28 mouse cellular contexts compared by ENCODE assay signal in genomic region chr6:72146803-72147202, GRCm38 (mm10). TPM values are rescaled to one million over a fixed set of nuclear protein-coding genes. Genes with fewer than 3 reads are reported as not detected.
DNase-seq lines count a peak whose midpoint lies in the region; ATAC-seq and TF ChIP-seq lines count a peak whose summit lies in the region.
"Had no signal": no experiment of that assay in that cellular context is flagged by ENCODE, and none has a peak within 500 bp of the region (broad histone marks: within the 10 kb centered on the region; RNA-seq: fewer than 3 reads in every experiment).

No protein-coding gene starts in this region.

- no peak overlapping the region for H3K4me3 ChIP-seq in hindbrain, postnatal 0 days (ENCODE audit: low read length)
- no peak overlapping the region for H3K4me3 ChIP-seq in hindbrain, embryonic 10.5 days
- H3K4me3 ChIP-seq: embryonic facial prominence, embryonic 12.5 days; gastrocnemius, adult 2 months; heart, adult 2 months; heart, embryonic 12.5 days; layer of hippocampus, adult 2 months had no signal

- DNase-seq in embryo, embryonic 10 days (ENCODE audit: low spot score), result peak; percentile 35
- DNase-seq in embryo, embryonic 10.5 days (ENCODE audit: low spot score), result no peak
- DNase-seq in hindbrain, postnatal 0 days (ENCODE audit: low spot score), result peak; percentile 20
- no peak for DNase-seq in hindbrain, embryonic 10.5 days (ENCODE audit: low spot score)
- peak; percentile 25 for DNase-seq in left cerebral cortex, adult 11 months (ENCODE audit: low spot score)
- no peak for DNase-seq in left cerebral cortex, adult 8-10 months (ENCODE audit: low spot score in 2 of 2)
- peak; percentile 88 for DNase-seq in brain, adult 2 months (ENCODE audit: low read depth, low spot score)
- DNase-seq in kidney, postnatal 36 days, result no peak
- DNase-seq: adrenal gland, postnatal 25 days; cerebellum, postnatal 14 days; embryo, embryonic 11 days; gastrocnemius, adult 2 months; gastrocnemius, postnatal 36 days; heart, adult 2 months; kidney, adult 11 months; kidney, postnatal 14 days; liver; lung, adult 2 months; lung, postnatal 10 days; midbrain, embryonic 14.5 days had no signal

- no peak overlapping the region for H3K4me2 ChIP-seq in hindbrain, postnatal 0 days (ENCODE audit: low read depth, low read length)
- H3K4me2 ChIP-seq: embryonic facial prominence, embryonic 12.5 days; heart, embryonic 12.5 days had no signal

- no peak overlapping the region for H3K9ac ChIP-seq in hindbrain, postnatal 0 days (replicated peaks; ENCODE audit: low read length)
- H3K9ac ChIP-seq: embryonic facial prominence, embryonic 12.5 days; heart, embryonic 12.5 days; liver, embryonic 14.5 days had no signal

- H3K27me3 ChIP-seq in hindbrain, postnatal 0 days (ENCODE audit: insufficient read depth, low read length), result no peaks in the 10 kb centered on the region
- no peaks in the 10 kb centered on the region for H3K27me3 ChIP-seq in hindbrain, embryonic 10.5 days (ENCODE audit: insufficient read depth, poor library complexity, severe bottlenecking)
- H3K27me3 ChIP-seq: embryonic facial prominence, embryonic 12.5 days; heart, embryonic 12.5 days; Patski had no signal

- no peak for TF ChIP-seq CTCF in hindbrain, postnatal 0 days (IDR thresholded peaks at IDR 0.05; ENCODE audit: low read depth)

- peak; percentile 45; the same call in 1 of the 2 replicates for ATAC-seq in hindbrain, postnatal 0 days
- ATAC-seq: forebrain, embryonic 14.5 days; inflammation-experienced regulatory T-cells, adult 6 months; Patski had no signal

- WGBS in hindbrain, postnatal 0 days, result 81% methylated on average over 14 of the region's 14 CpGs
- WGBS in hindbrain, embryonic 10.5 days, result 84% methylated on average over 14 of the region's 14 CpGs

- no peaks in the 10 kb centered on the region for H3K4me1 ChIP-seq in hindbrain, postnatal 0 days (ENCODE audit: insufficient read depth, low read length)
- H3K4me1 ChIP-seq in hindbrain, embryonic 10.5 days (replicated peaks), result no peaks in the 10 kb centered on the region
- H3K4me1 ChIP-seq: embryonic facial prominence, embryonic 12.5 days had no signal

- peaks cover 40% of the 10 kb centered on the region for H3K36me3 ChIP-seq in hindbrain, postnatal 0 days (ENCODE audit: insufficient read depth, low read length)
- H3K36me3 ChIP-seq in hindbrain, embryonic 10.5 days, result peaks cover 64% of the 10 kb centered on the region

- H3K9me3 ChIP-seq in hindbrain, postnatal 0 days (ENCODE audit: low read length), result no peaks in the 10 kb centered on the region; the same call in 1 of the 2 replicates
- H3K9me3 ChIP-seq in hindbrain, embryonic 10.5 days, result peaks cover 15% of the 10 kb centered on the region
- H3K9me3 ChIP-seq: embryonic facial prominence, embryonic 12.5 days had no signal

- no peak overlapping the region for H3K27ac ChIP-seq in hindbrain, postnatal 0 days
- H3K27ac ChIP-seq in hindbrain, embryonic 10.5 days, result no peak overlapping the region
- H3K27ac ChIP-seq: embryonic facial prominence, embryonic 12.5 days; gastrocnemius, adult 2 months; heart, adult 2 months; layer of hippocampus, adult 2 months; liver, embryonic 14.5 days; macrophage had no signal

RNA-seq across cellular contexts. Expression of gene St3gal5, which starts 49.4 kb away (rescaled TPM):
- 23.5 and 28.8 TPM in 2 replicates for total RNA-seq in hindbrain, postnatal 0 days (2014; rRNA removed)
- 59.1 and 59.8 TPM in 2 replicates for polyA plus RNA-seq in hindbrain, postnatal 0 days (2015; fragmentation: Nextera tagmentation; extraction: Ambion mirVana)
- polyA plus RNA-seq in hindbrain, embryonic 10.5 days (2016; fragmentation: Nextera tagmentation; extraction: Ambion mirVana), result 41.6 and 43.0 TPM in 2 replicates
- total RNA-seq in left cerebral cortex, adult 8-10 months (2022), result 100 to 1,000 TPM; 157 to 182 (median 165) TPM

Comparison
In these comparisons a context has a peak if more than half of its experiments do, and no peak if none do; other contexts are left out.
1. DNase-seq: peak in embryo, embryonic 10 days (single experiment), hindbrain, postnatal 0 days (single experiment), left cerebral cortex, adult 11 months (single experiment) and brain, adult 2 months (single experiment); none in embryo, embryonic 10.5 days (single experiment), hindbrain, embryonic 10.5 days (single experiment), left cerebral cortex, adult 8-10 months (0 of 2) and kidney, postnatal 36 days (0 of 2).